Mouse (Mus musculus) hindbrain, embryonic 16.5 days (tissue): Measurements from ENCODE around the gene Sugct. TPM values are rescaled to one million over a fixed set of nuclear protein-coding genes. Genes with fewer than 3 reads are reported as not detected.

Source experiments
- ATAC-seq: fragments of 200-750 bp; cut with Nextera tagmentation; 2 replicates; pipeline ENCODE4 v1.8.0; 2017; ENCODE audit warnings: moderate TSS enrichment, moderate library complexity
- H3K27ac ChIP-seq: fragments of 300-500 bp; sonication (generic); 2 replicates; pipeline ENCODE4 v1.5.1; 2014; ENCODE audit warnings: low read depth, mild to moderate bottlenecking, control low read depth, low read length, moderate library complexity
- H3K27me3 ChIP-seq: fragments of 300-500 bp; sonication (generic); replicated peaks from 2 replicates; pipeline ENCODE4 v1.6.1; 2014; ENCODE audit warnings: low read length; ENCODE audit not compliant: control insufficient read depth, insufficient read depth
- H3K36me3 ChIP-seq: fragments of 300-500 bp; sonication (generic); 2 replicates; pipeline ENCODE4 v1.6.1; 2014; ENCODE audit warnings: mild to moderate bottlenecking, low read length, moderate library complexity, mixed read lengths; ENCODE audit not compliant: control insufficient read depth, insufficient read depth
- H3K4me1 ChIP-seq: fragments of 300-500 bp; sonication (generic); 2 replicates; pipeline ENCODE4 v1.6.1; 2014; ENCODE audit warnings: low read depth, low read length; ENCODE audit not compliant: control insufficient read depth, insufficient read depth
- H3K4me2 ChIP-seq: fragments of 300-500 bp; sonication (generic); 2 replicates; pipeline ENCODE4 v1.6.1; 2014; ENCODE audit warnings: mild to moderate bottlenecking, low read length, control low read depth, moderate library complexity
- H3K4me3 ChIP-seq: fragments of 300-500 bp; sonication (generic); 2 replicates; pipeline ENCODE4 v1.5.1; 2014; ENCODE audit warnings: mild to moderate bottlenecking, low read length, control low read depth, moderate library complexity
- H3K9ac ChIP-seq: fragments of 300-500 bp; sonication (generic); 2 replicates; pipeline ENCODE4 v1.6.1; 2014; ENCODE audit warnings: low read depth, mild to moderate bottlenecking, control low read depth, low read length, moderate library complexity
- H3K9me3 ChIP-seq: fragments of 300-500 bp; sonication (generic); 2 replicates; pipeline ENCODE4 v1.6.1; 2014; ENCODE audit warnings: mild to moderate bottlenecking, low read length, moderate library complexity; ENCODE audit not compliant: control insufficient read depth
- WGBS: fragments of 180-500 bp; shearing (Covaris S2); extraction: QIAGEN DNeasy Blood & Tissue Kit; methylation state at CpG from one replicate; pipeline ENCODE4 v1.1.7; 2014; 5-methylcytosine and 5-hydroxymethylcytosine counted together
- polyA plus RNA-seq: library from polyadenylated mRNA; unstranded; fragments of >200 nt; fragmentation: Nextera tagmentation; extraction: Ambion mirVana; gene quantifications from 2 replicates; pipeline ENCODE4 v1.2.1, GENCODE M21; 2015

Gene Sugct
- polyA plus RNA-seq, 1 experiment from 2014 or later = 3.6 TPM

DNA sequence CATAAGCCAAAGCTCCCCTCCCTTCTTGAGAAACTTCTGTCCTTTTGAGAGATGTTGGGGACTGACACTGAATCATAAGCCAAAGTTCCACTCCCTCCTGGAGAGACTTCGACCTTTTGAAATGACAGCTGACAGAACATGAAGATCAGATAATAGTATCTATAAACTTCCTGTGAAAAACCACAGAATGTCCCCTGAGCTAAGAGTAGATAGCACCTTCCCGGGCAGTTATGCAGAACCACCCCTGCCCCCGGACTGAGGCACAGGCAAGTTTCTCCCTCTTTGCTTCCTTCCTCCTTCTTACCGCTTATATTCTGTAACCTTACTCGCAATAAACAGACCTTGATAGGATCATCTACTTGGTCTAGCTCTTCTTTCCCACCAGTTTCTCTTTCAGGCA is 68.2 kb downstream of the Sugct start:
- H3K36me3 ChIP-seq = no peaks in the 10 kb centered on the region
- H3K4me3 ChIP-seq = no peak overlapping the region
- peaks cover 2% of the 10 kb centered on the region; the same call in 1 of the 2 replicates for H3K9me3 ChIP-seq
- no peak overlapping the region for H3K9ac ChIP-seq
- H3K27ac ChIP-seq = no peak overlapping the region
- H3K27me3 ChIP-seq = no peaks in the 10 kb centered on the region
- no peak overlapping the region for H3K4me2 ChIP-seq
- WGBS = 97% methylated on average over 5 of the region's 5 CpGs
- ATAC-seq = no peak
- no peaks in the 10 kb centered on the region for H3K4me1 ChIP-seq

DNA sequence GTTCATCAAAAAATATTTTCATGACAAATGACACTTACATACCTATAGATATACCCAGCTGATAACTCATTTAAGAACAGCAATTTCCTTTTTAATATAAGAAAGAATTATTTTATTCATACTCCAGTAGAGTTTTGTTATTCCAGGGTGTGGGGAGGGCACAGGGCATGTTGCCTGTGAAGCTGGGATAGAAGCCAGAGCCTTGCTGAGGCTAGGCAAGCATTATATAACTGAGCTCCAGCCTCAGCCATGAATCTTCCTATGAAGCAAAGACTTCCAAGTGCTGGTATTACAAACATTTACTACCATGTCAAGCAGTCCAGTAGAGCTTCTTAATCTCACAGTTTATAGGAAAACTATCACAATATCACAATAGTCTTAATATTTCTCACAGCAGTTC is 70.4 kb downstream of the Sugct start:
- Histone ChIP-seq H3K27ac (no peak overlapping the region), H3K9me3 (peaks cover 2% of the 10 kb centered on the region; the same call in 1 of the 2 replicates), H3K4me3 (no peak overlapping the region), H3K36me3 (no peaks in the 10 kb centered on the region), H3K4me2 (no peak overlapping the region), H3K27me3 (no peaks in the 10 kb centered on the region), H3K9ac (no peak overlapping the region), H3K4me1 (no peaks in the 10 kb centered on the region)
- no peak for ATAC-seq

DNA sequence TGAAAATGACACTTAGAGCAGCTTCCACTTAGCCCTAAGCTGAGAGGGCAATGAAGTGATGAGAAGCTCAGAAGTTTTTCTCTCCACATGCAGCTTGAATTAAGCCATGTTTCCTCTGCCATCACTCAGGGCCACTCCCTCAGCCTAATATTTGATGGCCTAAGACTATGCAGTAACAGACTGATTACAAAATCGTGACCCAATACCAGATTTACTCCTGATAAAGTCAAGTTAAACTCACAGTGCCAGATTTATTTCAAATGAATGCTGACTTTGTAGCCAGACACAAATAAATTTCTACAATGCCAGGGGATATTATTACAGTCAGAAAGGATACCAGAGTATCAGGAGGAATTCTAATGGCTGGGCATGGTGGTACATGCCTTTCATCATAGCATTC is 89.1 kb downstream of the Sugct start:
- ATAC-seq = no peak
- Histone ChIP-seq H3K27ac (no peak overlapping the region), H3K4me2 (no peak overlapping the region), H3K36me3 (no peaks in the 10 kb centered on the region), H3K27me3 (no peaks in the 10 kb centered on the region), H3K4me3 (no peak overlapping the region), H3K4me1 (no peaks in the 10 kb centered on the region), H3K9me3 (no peaks in the 10 kb centered on the region; the same call in 1 of the 2 replicates), H3K9ac (no peak overlapping the region)
- WGBS = 97% methylated on average over 1 of the region's 1 CpGs

DNA sequence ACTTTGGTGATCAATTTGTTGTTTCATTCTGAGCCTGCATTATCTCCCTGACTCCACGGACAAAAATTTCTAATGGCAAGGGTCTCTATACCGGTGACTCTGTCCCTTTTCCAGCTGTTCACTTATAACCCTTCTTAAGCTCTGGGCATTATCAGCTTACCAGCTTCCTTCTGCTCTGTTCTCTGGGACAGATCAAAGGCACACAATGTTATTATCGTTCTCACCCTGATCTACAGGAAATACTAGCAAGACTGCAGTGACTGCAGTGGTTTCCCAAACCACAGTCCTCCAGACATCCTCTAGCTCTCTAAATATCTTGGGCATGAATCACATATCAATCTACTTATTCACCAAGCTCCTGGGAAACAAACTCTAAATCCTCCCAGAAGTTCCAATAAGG is 90.7 kb downstream of the Sugct start:
- Histone ChIP-seq H3K4me1 (no peaks in the 10 kb centered on the region), H3K36me3 (no peaks in the 10 kb centered on the region), H3K4me3 (no peak overlapping the region), H3K27me3 (no peaks in the 10 kb centered on the region), H3K27ac (no peak overlapping the region), H3K4me2 (no peak overlapping the region), H3K9me3 (no peaks in the 10 kb centered on the region; the same call in 1 of the 2 replicates), H3K9ac (no peak overlapping the region)
- 81% methylated on average over 3 of the region's 3 CpGs for WGBS
- no peak for ATAC-seq

GRCm38 (mm10) chr13:17603756-17604155 is 91.6 kb downstream of the Sugct start:
- no peak overlapping the region for H3K4me2 ChIP-seq
- no peaks in the 10 kb centered on the region for H3K27me3 ChIP-seq
- H3K27ac ChIP-seq = no peak overlapping the region
- no peak overlapping the region for H3K9ac ChIP-seq
- no peaks in the 10 kb centered on the region; the same call in 1 of the 2 replicates for H3K9me3 ChIP-seq
- no peaks in the 10 kb centered on the region for H3K4me1 ChIP-seq
- 91% methylated on average over 5 of the region's 5 CpGs for WGBS
- ATAC-seq = no peak
- no peak overlapping the region for H3K4me3 ChIP-seq
- H3K36me3 ChIP-seq = no peaks in the 10 kb centered on the region

DNA sequence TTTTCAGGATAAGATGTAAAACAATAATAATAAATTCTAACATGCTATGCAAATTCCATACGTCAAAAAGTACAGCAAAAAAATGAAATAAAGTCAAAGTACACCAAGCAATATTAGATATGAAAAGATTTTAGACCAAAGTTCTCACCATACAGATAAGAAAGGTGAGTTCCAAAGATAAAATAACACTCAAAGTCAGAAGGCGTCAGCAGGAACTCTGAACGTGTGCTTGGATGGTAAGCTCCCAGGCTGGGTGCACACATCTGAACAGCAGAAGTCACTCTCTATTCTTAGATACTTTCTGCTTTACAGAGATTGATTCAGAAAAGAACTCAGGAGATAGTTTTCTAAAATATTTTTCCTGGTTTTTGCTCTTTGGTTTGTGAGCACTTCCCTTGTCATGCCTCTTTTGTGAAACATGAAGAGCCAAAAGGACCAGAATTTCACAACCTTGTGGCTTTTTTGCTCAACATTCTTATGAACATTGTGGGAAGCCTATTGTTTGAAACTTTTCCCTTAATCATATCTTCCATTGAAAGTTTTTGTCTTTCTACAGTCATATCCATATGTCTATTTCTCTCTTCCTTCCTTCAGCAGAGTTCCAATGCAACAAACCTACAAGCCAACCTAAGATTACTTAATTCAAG is 110.0 kb downstream of the Sugct start:
- Histone ChIP-seq H3K27ac (no peak overlapping the region), H3K4me2 (no peak overlapping the region), H3K4me1 (no peaks in the 10 kb centered on the region), H3K9ac (no peak overlapping the region), H3K4me3 (no peak overlapping the region), H3K27me3 (no peaks in the 10 kb centered on the region), H3K36me3 (no peaks in the 10 kb centered on the region), H3K9me3 (no peaks in the 10 kb centered on the region)
- ATAC-seq = no peak
- 59% methylated on average over 3 of the region's 3 CpGs for WGBS

GRCm38 (mm10) chr13:17584804-17585203 is 110.5 kb downstream of the Sugct start:
- Histone ChIP-seq H3K4me2 (no peak overlapping the region), H3K9ac (no peak overlapping the region), H3K4me3 (no peak overlapping the region), H3K27ac (no peak overlapping the region), H3K9me3 (no peaks in the 10 kb centered on the region), H3K27me3 (no peaks in the 10 kb centered on the region), H3K4me1 (no peaks in the 10 kb centered on the region), H3K36me3 (no peaks in the 10 kb centered on the region)
- ATAC-seq = no peak

- ATAC-seq = peak; percentile 73; the same call in 1 of the 2 replicates
- Histone ChIP-seq H3K4me2 (no peak overlapping the region), H3K4me3 (no peak overlapping the region), H3K27ac (no peak overlapping the region), H3K27me3 (no peaks in the 10 kb centered on the region), H3K36me3 (no peaks in the 10 kb centered on the region), H3K9ac (no peak overlapping the region), H3K9me3 (no peaks in the 10 kb centered on the region), H3K4me1 (no peaks in the 10 kb centered on the region)
- WGBS = 19% methylated on average over 2 of the region's 2 CpGs
Observed at GRCm38 (mm10) chr13:17581684-17582083, 113.7 kb downstream of the Sugct start.

GRCm38 (mm10) chr13:17559357-17559756 is 136.0 kb downstream of the Sugct start:
- Histone ChIP-seq H3K27me3 (no peaks in the 10 kb centered on the region), H3K4me2 (no peak overlapping the region), H3K36me3 (no peaks in the 10 kb centered on the region), H3K9ac (no peak overlapping the region), H3K27ac (no peak overlapping the region), H3K4me3 (no peak overlapping the region), H3K9me3 (no peaks in the 10 kb centered on the region), H3K4me1 (no peaks in the 10 kb centered on the region)
- WGBS = 92% methylated on average over 3 of the region's 3 CpGs
- no peak for ATAC-seq

GRCm38 (mm10) chr13:17536341-17536740 is 159.0 kb downstream of the Sugct start:
- no peaks in the 10 kb centered on the region for H3K4me1 ChIP-seq
- H3K9ac ChIP-seq = no peak overlapping the region
- no peak for ATAC-seq
- H3K27ac ChIP-seq = no peak overlapping the region
- no peak overlapping the region for H3K4me2 ChIP-seq
- 93% methylated on average over 1 of the region's 1 CpGs for WGBS
- no peaks in the 10 kb centered on the region for H3K27me3 ChIP-seq
- H3K9me3 ChIP-seq = no peaks in the 10 kb centered on the region
- H3K36me3 ChIP-seq = no peaks in the 10 kb centered on the region
- no peak overlapping the region for H3K4me3 ChIP-seq
